Mouse (Mus musculus) thymus, adult 2 months (tissue): ENCODE results near the gene Fxyd1. TPM values are rescaled to one million over a fixed set of nuclear protein-coding genes. Genes with fewer than 3 reads are reported as not detected.

Source experiments
- DNase-seq: peaks from one replicate; pipeline ENCODE4 v3.0.0; 2021
- H3K27ac ChIP-seq: fragments of 200-500 bp; 2 replicates; pipeline ENCODE4 v1.5.1; 2012; ENCODE audit warnings: low read length, control low read depth; ENCODE audit not compliant: control insufficient read depth, insufficient read depth
- H3K27me3 ChIP-seq: fragments of 200-500 bp; 2 replicates; pipeline ENCODE4 v1.6.1; 2012; ENCODE audit warnings: mild to moderate bottlenecking, low read length, moderate library complexity, mixed read lengths; ENCODE audit not compliant: control insufficient read depth, insufficient read depth
- H3K36me3 ChIP-seq: fragments of 200-500 bp; 2 replicates; pipeline ENCODE4 v1.6.1; 2012; ENCODE audit warnings: mild to moderate bottlenecking, low read length, moderate library complexity; ENCODE audit not compliant: control insufficient read depth, insufficient read depth
- H3K4me1 ChIP-seq: fragments of 200-500 bp; replicated peaks from 2 replicates; pipeline ENCODE4 v1.6.1; 2012; ENCODE audit warnings: low read length; ENCODE audit not compliant: control insufficient read depth, insufficient read depth
- H3K4me3 ChIP-seq: fragments of 200-500 bp; 2 replicates; pipeline ENCODE4 v1.5.1; 2012; ENCODE audit warnings: mild to moderate bottlenecking, low read length, control low read depth, moderate library complexity; ENCODE audit not compliant: control insufficient read depth, insufficient read depth
- CTCF ChIP-seq: fragments of 200-500 bp; IDR thresholded peaks from 2 replicates; pipeline ENCODE4 v1.5.1; 2012; ENCODE audit warnings: mild to moderate bottlenecking, control low read depth, low read length, moderate library complexity, borderline replicate concordance; ENCODE audit not compliant: control insufficient read depth, poor library complexity, insufficient read depth; ENCODE audit errors: extremely low read depth
- POLR2A ChIP-seq: fragments of 200-500 bp; IDR thresholded peaks from 2 replicates; pipeline ENCODE4 v1.6.1; 2012; ENCODE audit warnings: mild to moderate bottlenecking, low read length, control low read depth, moderate library complexity; ENCODE audit not compliant: control insufficient read depth, poor library complexity, insufficient read depth; ENCODE audit errors: extremely low read depth
- WGBS: fragments of 180-500 bp; shearing (Covaris S2); methylation state at CpG from one replicate; pipeline ENCODE4 v1.1.7; 2018; 5-methylcytosine and 5-hydroxymethylcytosine counted together
- polyA plus RNA-seq: library from polyadenylated mRNA; depleted of rRNA; stranded (reverse); fragments of >200 nt; gene quantifications from 2 replicates; pipeline ENCODE4 v1.2.3, GENCODE M21; 2012

Fxyd1 gene
- polyA plus RNA-seq, 1 experiment = 107 TPM

DNA sequence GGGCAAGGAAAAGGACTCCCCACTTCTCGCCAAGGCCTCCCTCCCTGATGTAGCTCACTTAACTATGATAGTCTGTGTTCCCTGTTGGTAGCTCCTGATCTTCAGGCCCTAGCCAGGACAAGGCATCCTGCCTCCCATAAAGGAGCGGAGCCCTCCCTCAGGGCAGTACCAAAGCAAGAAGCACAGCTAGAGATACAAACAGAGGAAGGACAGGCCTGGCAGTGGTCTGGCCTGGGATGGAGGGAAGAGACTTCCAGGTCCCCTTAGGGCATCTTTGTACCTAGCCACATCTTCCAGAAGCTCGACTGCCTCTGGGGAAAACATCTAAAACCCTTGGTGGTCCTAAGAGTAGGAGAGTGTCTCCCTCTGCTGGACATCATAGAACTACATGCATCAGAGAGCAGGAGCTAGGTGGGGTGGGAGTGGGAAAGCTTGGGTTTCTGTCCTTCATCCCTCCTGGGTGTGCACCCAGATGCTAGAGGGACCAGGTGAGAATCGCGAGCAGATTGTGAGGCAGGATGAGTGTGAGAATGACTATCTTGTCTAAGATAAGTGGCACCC, 21.0 kb upstream of the Fxyd1 start:
- TF ChIP-seq POLR2A = no peak
- TF ChIP-seq CTCF = peak; percentile 45; the same call in 1 of the 2 replicates
- Histone ChIP-seq H3K36me3 (no peaks in the 10 kb centered on the region), H3K4me3 (no peak overlapping the region), H3K27ac (no peak overlapping the region), H3K4me1 (no peaks in the 10 kb centered on the region), H3K27me3 (no peaks in the 10 kb centered on the region)
- DNase-seq = peak; percentile 31
- WGBS = 44% methylated on average over 5 of the region's 5 CpGs

DNA sequence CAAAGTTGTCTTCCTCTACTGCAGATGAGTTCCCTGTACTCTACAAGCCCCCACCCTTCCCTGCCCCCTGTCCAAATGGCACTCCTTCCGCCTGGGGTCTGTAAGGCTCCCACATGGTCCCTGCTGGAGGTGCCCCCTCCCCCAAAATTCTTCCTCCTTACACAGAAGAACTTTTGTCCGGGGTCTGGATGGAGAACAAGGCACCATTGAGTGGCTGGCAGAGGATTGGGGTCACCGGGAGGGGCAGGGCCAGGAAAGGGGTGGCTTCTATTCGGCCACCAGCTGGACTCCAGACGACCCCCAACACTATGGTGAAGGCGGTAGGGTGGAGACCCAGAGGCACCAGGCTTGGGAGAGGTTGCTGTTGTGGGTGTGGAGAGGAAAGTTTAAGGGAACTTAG, 20.5 kb upstream of the Fxyd1 start:
- Histone ChIP-seq H3K27ac (no peak overlapping the region), H3K4me3 (no peak overlapping the region), H3K27me3 (no peaks in the 10 kb centered on the region), H3K4me1 (no peaks in the 10 kb centered on the region), H3K36me3 (no peaks in the 10 kb centered on the region)
- TF ChIP-seq POLR2A (no peak), CTCF (no peak)
- 88% methylated on average over 6 of the region's 6 CpGs for WGBS
- no peak for DNase-seq

DNA sequence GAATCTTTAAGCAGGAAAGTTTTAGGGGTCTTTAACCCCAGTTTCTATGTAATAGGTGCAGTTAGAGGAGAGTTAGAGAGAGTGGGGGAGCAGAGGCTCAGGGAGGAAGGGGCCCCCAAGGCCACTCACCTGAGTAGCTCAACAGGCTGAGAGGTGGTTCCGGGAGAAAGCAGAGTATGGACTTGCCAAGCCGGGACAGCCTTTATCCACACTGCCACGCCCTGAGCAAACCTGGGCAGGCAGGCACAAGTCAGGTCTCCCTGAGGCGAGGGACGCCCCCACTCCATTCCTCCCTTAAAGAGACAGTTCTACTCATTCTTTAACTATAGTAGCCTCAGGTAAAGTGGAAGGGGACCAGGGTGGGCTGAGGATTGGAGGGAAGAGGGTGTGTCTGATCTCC, 19.5 kb upstream of the Fxyd1 start, which contains the start of gene Fxyd3:
TSS of gene Fxyd3 (minus strand) at position 213 of the 400 bp plus-strand sequence.
- Histone ChIP-seq H3K27ac (no peak within 1 kb of the TSS), H3K27me3 (no peaks in the 10 kb centered on the region), H3K36me3 (no peaks in the 10 kb centered on the region), H3K4me1 (no peaks in the 10 kb centered on the region), H3K4me3 (no peak within 1 kb of the TSS)
- TF ChIP-seq CTCF = no peak
- no peak for TF ChIP-seq POLR2A
- 92% methylated on average over 5 of the region's 5 CpGs for WGBS
- no peak for DNase-seq

DNA sequence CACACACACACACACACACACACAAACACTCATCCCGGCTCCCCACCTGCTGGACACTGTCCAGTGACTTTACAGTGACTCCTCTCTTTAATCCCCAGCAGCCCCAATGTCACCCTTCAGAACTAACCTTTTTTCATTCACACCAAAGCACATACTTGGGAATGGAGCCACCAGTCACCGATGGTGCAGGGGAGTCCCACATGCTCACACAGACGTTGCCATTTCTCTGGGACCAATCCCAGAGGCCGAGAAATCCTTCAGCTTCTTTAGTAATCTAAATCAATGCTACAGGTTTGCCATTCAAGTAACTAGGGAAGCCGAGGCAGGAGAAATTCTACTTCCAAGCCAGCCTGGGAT, 17.7 kb upstream of the Fxyd1 start:
- Histone ChIP-seq H3K27ac (no peak overlapping the region), H3K36me3 (no peaks in the 10 kb centered on the region), H3K27me3 (no peaks in the 10 kb centered on the region), H3K4me1 (no peaks in the 10 kb centered on the region), H3K4me3 (no peak overlapping the region)
- DNase-seq = no peak
- WGBS = 93% methylated on average over 5 of the region's 5 CpGs
- no peak for TF ChIP-seq POLR2A
- no peak for TF ChIP-seq CTCF

DNA sequence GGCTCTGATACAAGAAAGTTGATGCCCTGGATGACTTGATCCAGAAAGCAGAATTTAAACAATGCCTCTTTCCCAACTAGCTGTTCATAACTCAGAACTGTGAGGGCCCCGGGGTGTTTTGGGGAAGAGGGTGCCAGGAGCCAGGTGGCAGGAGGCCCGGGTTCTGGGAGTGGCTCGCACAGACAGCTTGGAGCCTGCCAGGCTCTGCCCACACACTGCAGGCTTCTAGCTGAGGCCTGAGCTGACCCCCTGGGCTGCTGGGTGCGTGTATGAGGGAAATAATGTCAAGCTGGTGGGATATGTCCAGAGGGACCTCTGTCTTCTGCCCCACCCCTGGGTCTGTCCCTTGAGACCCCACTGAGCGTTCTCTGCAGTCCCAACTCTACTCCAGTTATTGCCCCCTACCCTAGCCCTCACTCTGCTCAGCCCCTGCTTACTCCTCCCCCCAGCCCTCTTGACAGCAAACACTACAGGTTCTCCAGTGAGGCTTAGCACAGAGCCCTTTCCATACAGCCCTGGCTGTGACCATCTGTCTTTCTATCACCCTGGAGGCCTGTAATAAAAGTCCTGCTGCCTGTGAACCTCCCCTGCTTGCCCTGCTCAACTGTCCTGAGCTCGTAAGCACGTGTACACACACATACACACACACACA, 17.2 kb upstream of the Fxyd1 start:
- H3K36me3 ChIP-seq = no peaks in the 10 kb centered on the region
- no peak for DNase-seq
- no peaks in the 10 kb centered on the region for H3K4me1 ChIP-seq
- TF ChIP-seq CTCF = no peak
- TF ChIP-seq POLR2A = no peak
- no peaks in the 10 kb centered on the region for H3K27me3 ChIP-seq
- WGBS = 89% methylated on average over 7 of the region's 7 CpGs
- no peak overlapping the region for H3K27ac ChIP-seq
- no peak overlapping the region for H3K4me3 ChIP-seq

DNA sequence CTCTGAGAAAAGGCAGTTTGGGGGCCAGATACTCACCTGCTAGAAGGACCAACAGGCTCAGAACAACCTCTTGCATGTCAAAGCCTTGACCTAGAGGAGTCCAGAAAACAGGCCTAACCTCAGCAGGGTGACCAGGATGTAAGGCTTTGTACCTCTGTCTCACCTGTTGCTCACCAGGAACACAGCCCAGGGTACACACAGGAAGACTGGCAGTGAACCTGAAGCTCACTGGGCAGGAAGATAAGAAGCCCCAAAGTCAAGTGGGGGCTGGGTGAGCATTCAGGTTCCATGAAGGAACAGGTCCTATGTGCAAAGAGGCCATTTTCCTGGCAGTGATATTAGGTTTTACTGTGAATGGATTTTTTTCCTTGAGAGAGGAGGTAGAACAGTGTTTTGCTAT, 16.5 kb upstream of the Fxyd1 start:
- H3K4me3 ChIP-seq = no peak overlapping the region
- TF ChIP-seq CTCF (no peak), POLR2A (no peak)
- H3K36me3 ChIP-seq = no peaks in the 10 kb centered on the region
- no peaks in the 10 kb centered on the region for H3K4me1 ChIP-seq
- H3K27ac ChIP-seq = no peak overlapping the region
- no peaks in the 10 kb centered on the region for H3K27me3 ChIP-seq
- DNase-seq = no peak

DNA sequence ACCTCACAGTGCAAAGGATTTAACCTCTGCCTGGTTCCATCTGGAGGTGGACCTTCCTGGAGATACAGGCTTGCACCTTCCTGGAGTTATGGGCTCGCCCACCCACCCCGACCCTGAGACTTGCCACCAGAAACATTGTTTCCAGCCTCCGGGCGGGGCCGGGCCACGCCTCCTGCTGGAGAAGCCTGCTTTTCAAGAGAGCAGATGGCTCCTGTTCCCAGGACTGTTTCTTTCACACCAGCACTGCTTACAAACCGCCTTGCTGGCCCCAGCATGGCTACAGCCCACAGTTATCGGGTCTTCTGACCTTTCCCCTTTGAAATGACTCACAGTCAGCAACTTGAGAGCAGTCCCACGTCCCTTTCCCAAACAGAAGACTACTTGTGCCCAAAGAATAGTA, 15.3 kb upstream of the Fxyd1 start:
- no peak for TF ChIP-seq CTCF
- Histone ChIP-seq H3K27ac (no peak overlapping the region), H3K4me1 (no peaks in the 10 kb centered on the region), H3K4me3 (no peak overlapping the region), H3K27me3 (no peaks in the 10 kb centered on the region), H3K36me3 (no peaks in the 10 kb centered on the region)
- WGBS = 94% methylated on average over 9 of the region's 9 CpGs
- no peak for DNase-seq
